Mouse (Mus musculus) thymus, adult 2 months (tissue): ENCODE measurements at regions not wholly inside any gene's neighbourhood (a gene's known extent, or its start where the extent isn't known, plus 50 kb on each side); places are given as distances from the start of the nearest gene placed in this dataset.

Source experiments
- CTCF ChIP-seq: fragments of 200-500 bp; IDR thresholded peaks from 2 replicates; pipeline ENCODE4 v1.5.1; 2012; ENCODE audit warnings: mild to moderate bottlenecking, control low read depth, low read length, moderate library complexity, borderline replicate concordance; ENCODE audit not compliant: control insufficient read depth, poor library complexity, insufficient read depth; ENCODE audit errors: extremely low read depth
- POLR2A ChIP-seq: fragments of 200-500 bp; IDR thresholded peaks from 2 replicates; pipeline ENCODE4 v1.6.1; 2012; ENCODE audit warnings: mild to moderate bottlenecking, low read length, control low read depth, moderate library complexity; ENCODE audit not compliant: control insufficient read depth, poor library complexity, insufficient read depth; ENCODE audit errors: extremely low read depth

GRCm38 (mm10) chr3:38396760-38397614 is 87.7 kb downstream of the Ankrd50 start:
- TF ChIP-seq CTCF = no peak
- no peak for TF ChIP-seq POLR2A
